Mouse (Mus musculus): Measurements from ENCODE around the gene Sla2. TPM values are rescaled to one million over a fixed set of nuclear protein-coding genes. Genes with fewer than 3 reads are reported as not detected.
"Not testable (repeated sequence)": the region's sequence is repeated elsewhere in the genome, so short reads cannot be mapped to it uniquely, and the experiment has no call there.

Gene Sla2
- polyA plus RNA-seq, 1 experiment from 2014 or later: 0.56 TPM

- ATAC-seq (ENCODE audit: low FRiP score); H3K27ac ChIP-seq (ENCODE audit: low read depth, low read length); H3K4me2 ChIP-seq; H3K4me3 ChIP-seq (ENCODE audit: low read depth, low read length); H3K9me3 ChIP-seq (ENCODE audit: control insufficient read depth, low read length); H3K9ac ChIP-seq (ENCODE audit: low read length); H3K27me3 ChIP-seq (ENCODE audit: control insufficient read depth, insufficient read depth, low read length); DNase-seq (ENCODE audit: low spot score, missing footprints); H3K4me1 ChIP-seq (ENCODE audit: control insufficient read depth, insufficient read depth, low read length): not testable (repeated sequence)
- 54% methylated on average over 13 of the region's 13 CpGs for WGBS
- H3K36me3 ChIP-seq (ENCODE audit: control insufficient read depth, insufficient read depth, low read length): peaks cover 17% of the 10 kb centered on the region
These were observed 32.8 kb downstream of the Sla2 start for GRCm38 (mm10) chr2:156853999-156854771.

- not testable (repeated sequence) for H3K4me3 ChIP-seq (ENCODE audit: low read depth, low read length); H3K27me3 ChIP-seq (ENCODE audit: control insufficient read depth, insufficient read depth, low read length); H3K4me2 ChIP-seq; H3K4me1 ChIP-seq (ENCODE audit: control insufficient read depth, insufficient read depth, low read length); ATAC-seq (ENCODE audit: low FRiP score); DNase-seq (ENCODE audit: low spot score, missing footprints); H3K9ac ChIP-seq (ENCODE audit: low read length); H3K27ac ChIP-seq (ENCODE audit: low read depth, low read length); H3K9me3 ChIP-seq (ENCODE audit: control insufficient read depth, low read length)
- 88% methylated on average over 8 of the region's 13 CpGs for WGBS
- peaks cover 17% of the 10 kb centered on the region for H3K36me3 ChIP-seq (ENCODE audit: control insufficient read depth, insufficient read depth, low read length)
These were observed 33.4 kb downstream of the Sla2 start for GRCm38 (mm10) chr2:156853584-156853983.

GRCm38 (mm10) chr2:156850505-156850904 is 36.5 kb downstream of the Sla2 start:
- DNase-seq (ENCODE audit: low spot score, missing footprints) (no peak), ATAC-seq (ENCODE audit: low FRiP score) (no peak)
- no peaks in the 10 kb centered on the region for H3K9me3 ChIP-seq (ENCODE audit: control insufficient read depth, low read length)
- no peaks in the 10 kb centered on the region; the same call in 1 of the 2 replicates for H3K4me1 ChIP-seq (ENCODE audit: control insufficient read depth, insufficient read depth, low read length)
- no peak overlapping the region for H3K27ac ChIP-seq (ENCODE audit: low read depth, low read length)
- no peak overlapping the region for H3K4me3 ChIP-seq (ENCODE audit: low read depth, low read length)
- H3K4me2 ChIP-seq: no peak overlapping the region
- no peak overlapping the region for H3K9ac ChIP-seq (ENCODE audit: low read length)
- H3K36me3 ChIP-seq (ENCODE audit: control insufficient read depth, insufficient read depth, low read length): peaks cover 23% of the 10 kb centered on the region
- H3K27me3 ChIP-seq (ENCODE audit: control insufficient read depth, insufficient read depth, low read length): no peaks in the 10 kb centered on the region
- 94% methylated on average over 5 of the region's 5 CpGs for WGBS

GRCm38 (mm10) chr2:156848526-156849182 is 38.3 kb downstream of the Sla2 start:
- peaks cover 23% of the 10 kb centered on the region for H3K36me3 ChIP-seq (ENCODE audit: control insufficient read depth, insufficient read depth, low read length)
- WGBS: 91% methylated on average over 6 of the region's 6 CpGs

GRCm38 (mm10) chr2:156847653-156848052 is 39.3 kb downstream of the Sla2 start:
- no peak for ATAC-seq (ENCODE audit: low FRiP score)
- no peaks in the 10 kb centered on the region for H3K27me3 ChIP-seq (ENCODE audit: control insufficient read depth, insufficient read depth, low read length)
- H3K36me3 ChIP-seq (ENCODE audit: control insufficient read depth, insufficient read depth, low read length): peaks cover 23% of the 10 kb centered on the region
- no peaks in the 10 kb centered on the region for H3K9me3 ChIP-seq (ENCODE audit: control insufficient read depth, low read length)
- DNase-seq (ENCODE audit: low spot score, missing footprints): no peak
- no peak overlapping the region for H3K4me2 ChIP-seq
- H3K4me3 ChIP-seq (ENCODE audit: low read depth, low read length): no peak overlapping the region
- no peak overlapping the region for H3K27ac ChIP-seq (ENCODE audit: low read depth, low read length)
- WGBS: 64% methylated on average over 6 of the region's 6 CpGs
- peaks cover 22% of the 10 kb centered on the region for H3K4me1 ChIP-seq (ENCODE audit: control insufficient read depth, insufficient read depth, low read length)
- no peak overlapping the region for H3K9ac ChIP-seq (ENCODE audit: low read length)

More at GRCm38 (mm10) chr2:156848526-156849182, 38.3 kb downstream of the Sla2 start:
- DNase-seq (ENCODE audit: low spot score, missing footprints) (no peak), ATAC-seq (ENCODE audit: low FRiP score) (no peak)
- Histone ChIP-seq H3K27ac (ENCODE audit: low read depth, low read length) (no peak overlapping the region), H3K4me2 (no peak overlapping the region), H3K4me3 (ENCODE audit: low read depth, low read length) (no peak overlapping the region), H3K9ac (ENCODE audit: low read length) (no peak overlapping the region), H3K27me3 (ENCODE audit: control insufficient read depth, insufficient read depth, low read length) (no peaks in the 10 kb centered on the region), H3K4me1 (ENCODE audit: control insufficient read depth, insufficient read depth, low read length) (peaks cover 12% of the 10 kb centered on the region), H3K9me3 (ENCODE audit: control insufficient read depth, low read length) (no peaks in the 10 kb centered on the region)

- Histone ChIP-seq H3K27ac (ENCODE audit: low read depth, low read length) (no peak overlapping the region; the same call in 1 of the 2 replicates), H3K9me3 (ENCODE audit: control insufficient read depth, low read length) (no peaks in the 10 kb centered on the region), H3K4me2 (no peak overlapping the region), H3K4me1 (ENCODE audit: control insufficient read depth, insufficient read depth, low read length) (peaks cover 33% of the 10 kb centered on the region), H3K9ac (ENCODE audit: low read length) (no peak overlapping the region), H3K27me3 (ENCODE audit: control insufficient read depth, insufficient read depth, low read length) (no peaks in the 10 kb centered on the region), H3K4me3 (ENCODE audit: low read depth, low read length) (no peak overlapping the region), H3K36me3 (ENCODE audit: control insufficient read depth, insufficient read depth, low read length) (peaks cover 13% of the 10 kb centered on the region; the same call in 1 of the 2 replicates)
- DNase-seq (ENCODE audit: low spot score, missing footprints) (no peak), ATAC-seq (ENCODE audit: low FRiP score) (no peak)
- WGBS: 63% methylated on average over 10 of the region's 10 CpGs
These were observed 42.3 kb downstream of the Sla2 start for GRCm38 (mm10) chr2:156844715-156845114.

- 90% methylated on average over 10 of the region's 10 CpGs for WGBS
- Histone ChIP-seq H3K27ac (ENCODE audit: low read depth, low read length) (no peak overlapping the region), H3K9me3 (ENCODE audit: control insufficient read depth, low read length) (no peaks in the 10 kb centered on the region), H3K4me2 (peak overlapping the region; percentile 64; the same call in 1 of the 2 replicates), H3K4me3 (ENCODE audit: low read depth, low read length) (no peak overlapping the region), H3K27me3 (ENCODE audit: control insufficient read depth, insufficient read depth, low read length) (no peaks in the 10 kb centered on the region), H3K4me1 (ENCODE audit: control insufficient read depth, insufficient read depth, low read length) (peaks cover 35% of the 10 kb centered on the region), H3K9ac (ENCODE audit: low read length) (no peak overlapping the region), H3K36me3 (ENCODE audit: control insufficient read depth, insufficient read depth, low read length) (peaks cover 12% of the 10 kb centered on the region; the same call in 1 of the 2 replicates)
- no peak for ATAC-seq (ENCODE audit: low FRiP score)
- no peak for DNase-seq (ENCODE audit: low spot score, missing footprints)
These were observed 43.7 kb downstream of the Sla2 start for GRCm38 (mm10) chr2:156843331-156843730.

- Histone ChIP-seq H3K9ac (ENCODE audit: low read length) (peak overlapping the region; percentile 95), H3K4me1 (ENCODE audit: control insufficient read depth, insufficient read depth, low read length) (peaks cover 35% of the 10 kb centered on the region)
- WGBS: 16% methylated on average over 11 of the region's 11 CpGs
These were observed 44.3 kb downstream of the Sla2 start for GRCm38 (mm10) chr2:156842711-156843110.

More at GRCm38 (mm10) chr2:156842711-156843110, 44.3 kb downstream of the Sla2 start:
- Histone ChIP-seq H3K4me3 (ENCODE audit: low read depth, low read length) (peak overlapping the region; percentile 86), H3K36me3 (ENCODE audit: control insufficient read depth, insufficient read depth, low read length) (peaks cover 8% of the 10 kb centered on the region; the same call in 1 of the 2 replicates), H3K27me3 (ENCODE audit: control insufficient read depth, insufficient read depth, low read length) (no peaks in the 10 kb centered on the region), H3K4me2 (peak overlapping the region; percentile 64), H3K27ac (ENCODE audit: low read depth, low read length) (no peak overlapping the region), H3K9me3 (ENCODE audit: control insufficient read depth, low read length) (no peaks in the 10 kb centered on the region)
- ATAC-seq (ENCODE audit: low FRiP score) (no peak), DNase-seq (ENCODE audit: low spot score, missing footprints) (no peak)
